Mouse (Mus musculus) spleen, postnatal 14 days (tissue): Measurements from ENCODE around the gene Gpr137c.
A peak's percentile ranks its signal among the peaks of the same experiment; 100 is the strongest.

Source experiments
- DNase-seq, 2 experiments: peaks; one replicate each; pipeline ENCODE4 v3.0.0; 2021 to 2022; ENCODE audit warnings: low spot score in 2 of 2

The Gpr137c gene

GRCm38 (mm10) chr14:45219281-45220089, at the start of gene Gpr137c:
Gene Gpr137c (plus strand): TSS chr14:45219717.
- peak; percentile 83 to 91 for DNase-seq

- DNase-seq, result no peak
These were observed 47.3 kb upstream of the Gpr137c start for GRCm38 (mm10) chr14:45172260-45172659.

GRCm38 (mm10) chr14:45175012-45175740, 44.3 kb upstream of the Gpr137c start:
- DNase-seq, result no peak

- no peak for DNase-seq
These were observed 40.3 kb upstream of the Gpr137c start for GRCm38 (mm10) chr14:45179186-45179585.

GRCm38 (mm10) chr14:45179606-45180005, 39.9 kb upstream of the Gpr137c start:
- no peak for DNase-seq

GRCm38 (mm10) chr14:45181611-45182010, 37.9 kb upstream of the Gpr137c start:
- DNase-seq, result no peak

GRCm38 (mm10) chr14:45190999-45191398, 28.5 kb upstream of the Gpr137c start:
- no peak for DNase-seq

- DNase-seq, result no peak
These were observed 18.9 kb upstream of the Gpr137c start for GRCm38 (mm10) chr14:45200607-45201006.

GRCm38 (mm10) chr14:45210683-45211082, 8.8 kb upstream of the Gpr137c start:
- DNase-seq, result no peak

GRCm38 (mm10) chr14:45211431-45211830, 8.1 kb upstream of the Gpr137c start:
- DNase-seq, result no peak

- no peak for DNase-seq
These were observed 2.7 kb upstream of the Gpr137c start for GRCm38 (mm10) chr14:45216711-45217340.

GRCm38 (mm10) chr14:45217693-45218092, 1.8 kb upstream of the Gpr137c start:
- DNase-seq, result no peak

GRCm38 (mm10) chr14:45220090-45220956, 806 bp downstream of the Gpr137c start, which contains the start of gene Txndc16:
Gene Txndc16 (minus strand): TSS chr14:45220328.
- DNase-seq, result peak; percentile 38 to 47

GRCm38 (mm10) chr14:45220957-45221630, 1.6 kb downstream of the Gpr137c start:
- DNase-seq, result no peak

GRCm38 (mm10) chr14:45239042-45239441, 19.5 kb downstream of the Gpr137c start:
- DNase-seq, result no peak

- peak in 1 of 2 experiments; percentile 3 for DNase-seq
These were observed 22.1 kb downstream of the Gpr137c start for GRCm38 (mm10) chr14:45241613-45242012.

- DNase-seq, result no peak
These were observed 32.1 kb downstream of the Gpr137c start for GRCm38 (mm10) chr14:45251548-45252076.

- DNase-seq, result no peak
These were observed 44.5 kb downstream of the Gpr137c start for GRCm38 (mm10) chr14:45263831-45264592.

- no peak for DNase-seq
These were observed 56.3 kb downstream of the Gpr137c start for GRCm38 (mm10) chr14:45275816-45276215.

GRCm38 (mm10) chr14:45282066-45282465, 62.5 kb downstream of the Gpr137c start:
- no peak for DNase-seq
